Mouse (Mus musculus): ENCODE data around the gene Pip5kl1. TPM values are rescaled to one million over a fixed set of nuclear protein-coding genes. Genes with fewer than 3 reads are reported as not detected.

Pip5kl1 gene
- polyA plus RNA-seq, 1 experiment from 2014 or later: 1.8 TPM

GRCm38 (mm10) chr2:32578146-32579046, 3.8 kb downstream of the Pip5kl1 start:
- Histone ChIP-seq H3K27ac (no peak overlapping the region), H3K4me1 (peaks cover 37% of the 10 kb centered on the region), H3K9me3 (no peaks in the 10 kb centered on the region), H3K36me3 (replicated peaks) (peaks cover 2% of the 10 kb centered on the region), H3K27me3 (ENCODE audit: poor library complexity, severe bottlenecking) (peaks cover 74% of the 10 kb centered on the region), H3K4me3 (no peak overlapping the region)
- WGBS: 42% methylated on average over 25 of the region's 30 CpGs
- no peak for DNase-seq (ENCODE audit: extremely low spot score, low spot score)

GRCm38 (mm10) chr2:32581450-32582095, 7.0 kb downstream of the Pip5kl1 start:
- peaks cover 34% of the 10 kb centered on the region for H3K4me1 ChIP-seq
- H3K36me3 ChIP-seq (replicated peaks): no peaks in the 10 kb centered on the region
- DNase-seq (ENCODE audit: extremely low spot score, low spot score): peak; percentile 45
- 35% methylated on average over 19 of the region's 19 CpGs for WGBS
- 0 out of 2 replicates have a peak overlapping the region, but pooled peaks have one; percentile 44 for H3K27ac ChIP-seq
- no peaks in the 10 kb centered on the region for H3K9me3 ChIP-seq
- H3K4me3 ChIP-seq: peak overlapping the region; percentile 43
- H3K27me3 ChIP-seq (ENCODE audit: poor library complexity, severe bottlenecking): peaks cover 80% of the 10 kb centered on the region

DNA sequence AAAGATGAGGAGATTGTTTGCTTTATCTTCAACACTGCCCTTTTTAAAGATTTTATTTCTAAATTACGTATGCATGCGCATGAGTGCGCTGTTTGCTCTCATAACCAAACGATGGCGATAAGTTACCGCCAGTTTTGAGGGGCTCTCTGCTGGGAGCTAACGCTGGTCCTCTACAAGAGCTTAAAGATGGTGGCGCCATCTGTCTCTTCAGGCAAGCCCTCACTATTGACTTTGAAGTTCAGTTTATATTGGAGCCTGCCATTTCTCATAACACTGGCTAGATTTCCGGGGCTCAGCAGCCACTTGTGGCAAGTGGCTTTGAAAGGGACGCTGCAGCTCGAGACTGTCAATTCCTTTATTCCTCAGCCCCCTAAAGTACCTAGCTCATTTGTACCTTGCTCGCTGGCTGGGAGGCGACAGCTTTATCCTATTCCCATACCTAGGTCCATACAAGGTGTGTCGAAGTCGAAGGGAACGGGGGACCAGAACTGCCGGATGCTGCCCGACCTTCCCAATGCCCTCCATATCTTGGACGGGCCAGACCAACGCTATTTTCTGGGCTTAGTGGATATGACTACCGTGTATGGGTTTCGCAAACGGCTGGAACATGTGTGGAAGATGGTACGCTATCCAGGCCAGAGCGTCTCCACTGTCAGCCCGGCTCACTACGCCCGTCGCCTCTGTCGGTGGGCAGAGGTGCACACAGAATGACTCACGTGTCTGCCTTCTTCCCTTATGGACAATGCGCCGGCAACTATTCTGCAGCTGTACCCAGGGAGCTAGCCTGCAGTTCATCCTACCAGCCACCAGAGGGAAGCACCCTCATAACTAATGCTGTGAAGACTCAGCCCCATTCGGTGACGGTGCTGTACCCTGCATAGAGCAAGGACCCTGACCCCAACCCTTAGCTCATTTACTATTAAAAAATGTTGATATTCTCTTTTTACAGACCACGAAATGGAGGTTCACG, 8.5 kb downstream of the Pip5kl1 start:
- 16% methylated on average over 37 of the region's 37 CpGs for WGBS
- DNase-seq (ENCODE audit: extremely low spot score, low spot score): peak; percentile 82
- Histone ChIP-seq H3K4me1 (peaks cover 50% of the 10 kb centered on the region), H3K36me3 (replicated peaks) (no peaks in the 10 kb centered on the region), H3K27ac (peak overlapping the region; percentile 31; the same call in 1 of the 2 replicates), H3K27me3 (ENCODE audit: poor library complexity, severe bottlenecking) (peaks cover 74% of the 10 kb centered on the region), H3K9me3 (no peaks in the 10 kb centered on the region), H3K4me3 (peak overlapping the region; percentile 40)

GRCm38 (mm10) chr2:32585149-32585714, 10.6 kb downstream of the Pip5kl1 start:
- peaks cover 58% of the 10 kb centered on the region for H3K4me1 ChIP-seq
- H3K36me3 ChIP-seq (replicated peaks): no peaks in the 10 kb centered on the region
- H3K4me3 ChIP-seq: no peak overlapping the region
- WGBS: 83% methylated on average over 7 of the region's 7 CpGs
- no peak for DNase-seq (ENCODE audit: extremely low spot score, low spot score)
- peaks cover 56% of the 10 kb centered on the region for H3K27me3 ChIP-seq (ENCODE audit: poor library complexity, severe bottlenecking)
- H3K27ac ChIP-seq: no peak overlapping the region
- no peaks in the 10 kb centered on the region for H3K9me3 ChIP-seq

DNA sequence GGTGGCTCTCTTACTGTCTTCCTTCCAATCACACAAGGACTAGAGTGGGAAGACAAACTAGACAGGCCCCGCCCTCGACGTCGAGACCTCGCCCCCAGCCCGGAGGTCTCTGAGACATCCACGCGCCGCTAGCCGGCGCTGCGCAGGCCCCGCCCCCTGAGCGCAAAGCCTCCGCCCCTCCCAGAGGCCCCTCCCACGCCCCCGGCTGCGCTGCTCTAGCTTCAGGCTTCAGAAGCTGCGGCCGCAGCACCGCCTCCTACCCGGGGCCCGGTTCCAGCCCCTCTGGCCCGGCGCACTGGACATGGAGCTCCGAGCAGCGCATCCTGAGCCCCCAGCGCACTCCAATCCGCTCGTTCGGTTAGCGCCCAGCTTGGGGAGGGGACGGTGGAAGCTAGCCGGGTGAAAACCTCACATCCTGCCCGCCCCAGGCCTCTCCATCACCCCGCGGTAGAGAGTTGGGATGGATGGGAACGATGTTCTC, 12.3 kb downstream of the Pip5kl1 start, which contains the start of gene St6galnac4:
Gene St6galnac4 (plus strand): TSS at position 225 of the 481 bp plus-strand sequence.
- peaks cover 52% of the 10 kb centered on the region for H3K4me1 ChIP-seq
- H3K4me3 ChIP-seq: peak within 1 kb of the TSS; percentile 62
- peaks cover 40% of the 10 kb centered on the region for H3K27me3 ChIP-seq (ENCODE audit: poor library complexity, severe bottlenecking)
- DNase-seq (ENCODE audit: extremely low spot score, low spot score): peak; percentile 94
- under 1% methylated on average over 38 of the region's 38 CpGs for WGBS
- no peaks in the 10 kb centered on the region for H3K36me3 ChIP-seq (replicated peaks)
- H3K27ac ChIP-seq: peak within 1 kb of the TSS; percentile 83
- H3K9me3 ChIP-seq: no peaks in the 10 kb centered on the region

GRCm38 (mm10) chr2:32587731-32588321, 13.2 kb downstream of the Pip5kl1 start:
- Histone ChIP-seq H3K27me3 (ENCODE audit: poor library complexity, severe bottlenecking) (peaks cover 31% of the 10 kb centered on the region), H3K27ac (peak overlapping the region; percentile 83), H3K4me1 (peaks cover 50% of the 10 kb centered on the region), H3K36me3 (replicated peaks) (no peaks in the 10 kb centered on the region), H3K4me3 (peak overlapping the region; percentile 62), H3K9me3 (no peaks in the 10 kb centered on the region)
- 55% methylated on average over 9 of the region's 9 CpGs for WGBS
- DNase-seq (ENCODE audit: extremely low spot score, low spot score): no peak

GRCm38 (mm10) chr2:32589213-32589795, 14.7 kb downstream of the Pip5kl1 start:
- no peak overlapping the region; the same call in 1 of the 2 replicates for H3K27ac ChIP-seq
- WGBS: 75% methylated on average over 11 of the region's 11 CpGs
- no peak overlapping the region for H3K4me3 ChIP-seq
- DNase-seq (ENCODE audit: extremely low spot score, low spot score): no peak
- peaks cover 23% of the 10 kb centered on the region for H3K27me3 ChIP-seq (ENCODE audit: poor library complexity, severe bottlenecking)
- peaks cover 39% of the 10 kb centered on the region for H3K4me1 ChIP-seq
- H3K9me3 ChIP-seq: no peaks in the 10 kb centered on the region
- 0 out of 2 replicates have a peak, but pooled peaks cover 2% of the 10 kb centered on the region for H3K36me3 ChIP-seq (replicated peaks)

GRCm38 (mm10) chr2:32590224-32590623, 15.6 kb downstream of the Pip5kl1 start:
- Histone ChIP-seq H3K4me1 (peaks cover 39% of the 10 kb centered on the region), H3K27me3 (ENCODE audit: poor library complexity, severe bottlenecking) (peaks cover 16% of the 10 kb centered on the region), H3K9me3 (no peaks in the 10 kb centered on the region), H3K4me3 (no peak overlapping the region), H3K36me3 (replicated peaks) (0 out of 2 replicates have a peak, but pooled peaks cover 5% of the 10 kb centered on the region), H3K27ac (no peak overlapping the region)
- WGBS: 85% methylated on average over 10 of the region's 10 CpGs
- no peak for DNase-seq (ENCODE audit: extremely low spot score, low spot score)

DNA sequence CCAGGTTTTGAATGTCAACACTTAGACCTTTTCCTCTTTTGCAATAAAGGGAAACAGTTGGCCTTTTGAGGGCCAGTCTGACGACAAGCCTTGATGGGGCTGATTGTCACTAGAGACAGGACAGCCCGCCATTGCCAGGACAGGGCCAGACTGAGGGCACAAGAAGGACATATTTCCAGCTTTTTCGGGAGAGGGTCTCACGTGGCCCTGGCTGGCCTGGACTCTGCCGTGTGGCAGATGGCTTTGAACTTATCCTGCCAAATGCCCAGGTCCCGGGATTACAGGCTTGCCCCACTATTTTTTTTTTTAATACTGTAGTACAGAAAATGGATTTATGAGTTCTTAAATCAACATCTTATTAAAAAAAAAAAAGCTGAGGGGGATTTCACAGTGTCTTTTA, 16.7 kb downstream of the Pip5kl1 start:
- Histone ChIP-seq H3K4me3 (no peak overlapping the region), H3K27me3 (ENCODE audit: poor library complexity, severe bottlenecking) (peaks cover 12% of the 10 kb centered on the region), H3K27ac (no peak overlapping the region), H3K9me3 (no peaks in the 10 kb centered on the region), H3K4me1 (peaks cover 37% of the 10 kb centered on the region), H3K36me3 (replicated peaks) (0 out of 2 replicates have a peak, but pooled peaks cover 8% of the 10 kb centered on the region)
- WGBS: 86% methylated on average over 6 of the region's 6 CpGs
- no peak for DNase-seq (ENCODE audit: extremely low spot score, low spot score)

DNA sequence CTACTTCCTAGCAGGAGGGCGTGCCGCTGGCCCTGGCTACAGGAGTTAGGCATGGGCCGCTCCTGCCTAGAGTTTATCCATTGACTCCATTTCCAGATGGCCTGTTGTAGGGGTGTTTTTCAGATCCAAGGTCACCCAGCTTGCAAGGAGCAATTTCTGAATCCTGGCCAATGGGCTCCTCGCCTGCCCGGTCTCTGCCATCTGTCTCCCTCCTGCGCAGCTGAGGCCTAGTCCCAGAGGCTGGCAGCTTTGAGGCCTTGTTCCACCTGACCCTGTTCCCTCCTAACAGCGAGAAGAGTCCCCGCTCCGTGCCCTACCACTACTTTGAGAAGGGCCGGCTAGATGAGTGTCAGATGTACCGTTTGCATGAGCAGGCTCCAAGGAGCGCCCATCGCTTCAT, 22.1 kb downstream of the Pip5kl1 start:
- peaks cover 19% of the 10 kb centered on the region for H3K36me3 ChIP-seq (replicated peaks)
- WGBS: 95% methylated on average over 13 of the region's 13 CpGs
- no peaks in the 10 kb centered on the region for H3K9me3 ChIP-seq
- no peak overlapping the region for H3K4me3 ChIP-seq
- H3K27ac ChIP-seq: no peak overlapping the region
- DNase-seq (ENCODE audit: extremely low spot score, low spot score): no peak
- H3K4me1 ChIP-seq: peaks cover 6% of the 10 kb centered on the region
- no peaks in the 10 kb centered on the region for H3K27me3 ChIP-seq (ENCODE audit: poor library complexity, severe bottlenecking)

DNA sequence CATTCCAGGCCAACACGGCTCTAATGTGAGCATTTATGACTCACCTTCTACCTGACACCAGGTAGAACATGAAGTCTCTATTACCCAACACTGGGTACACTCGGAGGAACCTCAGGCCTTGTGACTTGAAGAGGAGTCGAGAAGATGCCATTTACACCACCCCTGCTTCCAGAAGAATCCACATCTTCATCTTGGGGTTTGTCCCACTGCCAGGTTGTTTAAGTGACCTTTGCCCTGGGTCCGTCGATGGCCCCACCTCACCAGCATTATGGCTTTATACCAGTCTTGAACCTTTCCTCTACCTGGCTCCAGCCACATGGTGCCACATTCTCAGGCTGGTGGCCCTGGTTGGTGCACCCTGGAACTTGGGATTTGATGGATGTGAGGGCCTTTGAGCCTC, 22.7 kb downstream of the Pip5kl1 start:
- no peak overlapping the region for H3K27ac ChIP-seq
- no peaks in the 10 kb centered on the region for H3K9me3 ChIP-seq
- no peak for DNase-seq (ENCODE audit: extremely low spot score, low spot score)
- H3K36me3 ChIP-seq (replicated peaks): peaks cover 19% of the 10 kb centered on the region
- peaks cover 11% of the 10 kb centered on the region for H3K4me1 ChIP-seq
- no peaks in the 10 kb centered on the region for H3K27me3 ChIP-seq (ENCODE audit: poor library complexity, severe bottlenecking)
- no peak overlapping the region for H3K4me3 ChIP-seq
- WGBS: 91% methylated on average over 5 of the region's 5 CpGs
